Mouse (Mus musculus) CD4-positive naive resting alpha-beta T cell, adult 76 days (primary cell): ENCODE measurements around the gene Prkab2. TPM values are rescaled to one million over a fixed set of nuclear protein-coding genes. Genes with fewer than 3 reads are reported as not detected.

Experiments used
- total RNA-seq: library from RNA; stranded (reverse); gene quantifications from one replicate; pipeline ENCODE4 v1.2.4, GENCODE M21; 2023

Gene Prkab2
- total RNA-seq: 5.0 TPM

GRCm38 (mm10) chr3:97657655-97658411 is at the start of gene Prkab2:
Gene Prkab2, plus strand, starts transcription at chr3:97658193.

GRCm38 (mm10) chr3:97609845-97610410 is 48.1 kb upstream of the Prkab2 start, which contains the start of gene Chd1l:
Gene Chd1l, minus strand, starts transcription at chr3:97610203.

GRCm38 (mm10) chr3:97628391-97629001 is 29.5 kb upstream of the Prkab2 start, which contains the start of gene Fmo5:
Gene Fmo5, plus strand, starts transcription at chr3:97628804.

DNA sequence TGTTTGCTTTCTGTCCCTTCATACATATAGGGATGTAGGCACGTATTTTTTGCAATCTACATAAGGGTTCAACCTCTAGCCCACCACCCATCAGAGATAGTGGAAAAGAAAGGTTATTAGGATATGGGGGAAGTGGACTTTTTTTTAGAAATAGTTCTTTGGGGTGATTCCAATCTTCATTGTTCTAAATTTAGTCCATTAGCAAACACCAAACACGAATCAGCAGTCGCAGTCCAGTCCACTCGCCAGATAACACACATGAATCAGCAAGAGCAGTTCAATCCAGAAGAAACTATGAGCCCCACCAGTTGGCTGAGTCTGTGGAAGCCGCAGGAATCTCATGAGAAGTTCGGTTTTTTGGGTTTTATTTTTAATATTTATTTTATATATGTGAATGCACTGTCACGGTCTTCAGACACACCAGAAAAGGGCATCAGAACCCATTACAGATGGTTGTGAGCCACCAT is 16.7 kb downstream of the Prkab2 start, which contains the start of gene Gm17651:
Gene Gm17651 (minus strand): TSS at position 51 of the 467 bp plus-strand sequence.

Other genes with a start within 250 kb of the Prkab2 start
- gene Olfr1402, start 236.2 kb upstream of the Prkab2 start, total RNA-seq: not detected
- 35.3 TPM for gene Chd1l, start 48.0 kb upstream of the Prkab2 start, total RNA-seq
- 8.7 TPM for gene Fmo5, start 29.4 kb upstream of the Prkab2 start, total RNA-seq
- not detected for gene Gm17651, start 16.5 kb downstream of the Prkab2 start, total RNA-seq
- 20.4 TPM for gene Pde4dip, start 230.5 kb downstream of the Prkab2 start, total RNA-seq
- gene Sec22b, start 243.0 kb downstream of the Prkab2 start, total RNA-seq: 73.3 TPM